Mouse (Mus musculus): ENCODE results near the gene Tgfbr2. TPM values are rescaled to one million over a fixed set of nuclear protein-coding genes. Genes with fewer than 3 reads are reported as not detected.
A peak's percentile ranks its signal among the peaks of the same experiment; 100 is the strongest.
"Not testable (repeated sequence)": the region's sequence is repeated elsewhere in the genome, so short reads cannot be mapped to it uniquely, and the experiment has no call there.

The Tgfbr2 gene
- polyA plus RNA-seq, 1 experiment: 8.1 TPM

DNA sequence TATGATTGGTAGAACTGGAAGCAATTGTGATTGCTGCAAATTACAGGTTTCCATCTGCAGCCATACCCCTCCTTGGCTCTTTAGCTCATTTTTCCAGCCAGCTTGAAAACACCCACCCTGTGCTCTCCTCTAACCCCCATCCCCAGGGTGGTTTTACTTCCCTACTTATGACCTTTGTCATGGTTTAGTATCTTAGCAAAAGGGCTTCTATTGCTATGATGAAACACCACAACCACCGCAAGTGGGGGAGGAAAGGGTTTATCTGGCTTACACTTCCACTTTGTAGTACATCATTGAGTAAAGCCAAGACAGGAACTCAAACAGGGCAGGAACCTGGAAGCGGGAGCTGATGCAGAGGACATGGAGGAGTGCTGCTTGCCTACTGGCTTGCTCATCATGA is 97.7 kb downstream of the Tgfbr2 start:
- TF ChIP-seq CTCF (IDR thresholded peaks at IDR 0.05; ENCODE audit: borderline replicate concordance, insufficient read depth, low read depth, low read length) (no peak), POLR2A (IDR thresholded peaks at IDR 0.05; ENCODE audit: borderline replicate concordance, insufficient read depth, low read length) (no peak)
- no peaks in the 10 kb centered on the region for H3K4me1 ChIP-seq (ENCODE audit: control insufficient read depth, insufficient read depth, low read length)
- DNase-seq: no peak
- no peak overlapping the region for H3K27ac ChIP-seq (ENCODE audit: insufficient read depth, low read length)
- 94% methylated on average over 2 of the region's 2 CpGs for WGBS
- no peaks in the 10 kb centered on the region for H3K27me3 ChIP-seq (ENCODE audit: control insufficient read depth, insufficient read depth, low read length)
- no peak overlapping the region for H3K4me3 ChIP-seq (replicated peaks; ENCODE audit: insufficient read depth, low read depth, low read length)

- H3K27ac ChIP-seq (ENCODE audit: insufficient read depth, low read length): no peak overlapping the region
- 66% methylated on average over 2 of the region's 2 CpGs for WGBS
- no peak overlapping the region for H3K4me3 ChIP-seq (replicated peaks; ENCODE audit: insufficient read depth, low read depth, low read length)
- H3K4me1 ChIP-seq (ENCODE audit: control insufficient read depth, insufficient read depth, low read length): no peaks in the 10 kb centered on the region
- no peaks in the 10 kb centered on the region for H3K27me3 ChIP-seq (ENCODE audit: control insufficient read depth, insufficient read depth, low read length)
- DNase-seq: no peak
- TF ChIP-seq POLR2A (IDR thresholded peaks at IDR 0.05; ENCODE audit: borderline replicate concordance, insufficient read depth, low read length) (no peak), CTCF (IDR thresholded peaks at IDR 0.05; ENCODE audit: borderline replicate concordance, insufficient read depth, low read depth, low read length) (no peak)
These were observed 98.2 kb downstream of the Tgfbr2 start for GRCm38 (mm10) chr9:116076946-116077345.

- Histone ChIP-seq H3K4me3 (replicated peaks; ENCODE audit: insufficient read depth, low read depth, low read length) (no peak overlapping the region), H3K27ac (ENCODE audit: insufficient read depth, low read length) (no peak overlapping the region), H3K4me1 (ENCODE audit: control insufficient read depth, insufficient read depth, low read length) (no peaks in the 10 kb centered on the region), H3K27me3 (ENCODE audit: control insufficient read depth, insufficient read depth, low read length) (no peaks in the 10 kb centered on the region)
- TF ChIP-seq CTCF (IDR thresholded peaks at IDR 0.05; ENCODE audit: borderline replicate concordance, insufficient read depth, low read depth, low read length) (no peak), POLR2A (IDR thresholded peaks at IDR 0.05; ENCODE audit: borderline replicate concordance, insufficient read depth, low read length) (no peak)
- no peak for DNase-seq
- WGBS: 90% methylated on average over 4 of the region's 4 CpGs
These were observed 99.0 kb downstream of the Tgfbr2 start for GRCm38 (mm10) chr9:116076163-116076562.

DNA sequence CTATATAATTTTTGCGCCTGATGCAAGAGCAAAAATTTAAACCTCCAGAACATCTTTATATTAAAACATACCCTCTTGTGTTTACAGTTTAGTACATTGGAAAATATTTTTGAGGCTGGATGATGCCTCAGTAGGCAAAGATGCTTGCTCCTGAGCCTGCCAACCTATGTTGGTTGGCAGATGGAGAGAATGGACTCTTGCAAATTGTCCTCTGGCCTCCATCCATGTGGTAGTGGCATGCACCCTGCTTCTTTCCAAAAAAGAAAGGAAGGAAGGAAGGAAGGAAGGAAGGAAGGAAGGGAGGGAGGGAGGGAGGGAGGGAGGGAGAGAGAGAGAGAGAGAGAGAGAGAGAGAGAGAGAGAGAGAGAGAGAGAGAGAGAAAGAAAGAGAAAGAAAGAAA is 103.6 kb downstream of the Tgfbr2 start:
- WGBS: 98% methylated on average over 1 of the region's 1 CpGs
- H3K4me1 ChIP-seq (ENCODE audit: control insufficient read depth, insufficient read depth, low read length); H3K27me3 ChIP-seq (ENCODE audit: control insufficient read depth, insufficient read depth, low read length); DNase-seq; H3K27ac ChIP-seq (ENCODE audit: insufficient read depth, low read length); H3K4me3 ChIP-seq (replicated peaks; ENCODE audit: insufficient read depth, low read depth, low read length): not testable (repeated sequence)

DNA sequence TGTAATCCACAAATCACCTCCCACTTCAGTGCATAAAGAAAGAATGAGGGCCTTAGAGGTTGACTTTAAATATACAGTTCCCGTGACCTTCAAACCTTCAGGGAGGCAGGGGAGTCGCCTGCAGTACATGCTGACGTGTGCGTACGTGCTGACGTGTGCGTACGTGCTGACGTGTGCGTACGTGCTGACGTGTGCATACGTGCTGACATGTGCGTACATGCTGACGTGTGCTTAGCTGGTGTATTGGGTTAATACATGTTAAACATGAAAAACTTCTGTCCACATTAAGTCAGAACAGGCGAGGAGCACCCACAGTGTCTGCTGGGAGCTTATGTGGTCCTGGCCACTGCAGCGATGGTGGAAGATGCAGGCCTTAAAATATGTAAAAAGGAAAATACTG is 110.4 kb downstream of the Tgfbr2 start:
- Histone ChIP-seq H3K27me3 (ENCODE audit: control insufficient read depth, insufficient read depth, low read length) (no peaks in the 10 kb centered on the region), H3K27ac (ENCODE audit: insufficient read depth, low read length) (no peak overlapping the region), H3K4me1 (ENCODE audit: control insufficient read depth, insufficient read depth, low read length) (no peaks in the 10 kb centered on the region), H3K4me3 (replicated peaks; ENCODE audit: insufficient read depth, low read depth, low read length) (no peak overlapping the region)
- TF ChIP-seq CTCF (IDR thresholded peaks at IDR 0.05; ENCODE audit: borderline replicate concordance, insufficient read depth, low read depth, low read length) (no peak), POLR2A (IDR thresholded peaks at IDR 0.05; ENCODE audit: borderline replicate concordance, insufficient read depth, low read length) (no peak)
- no peak for DNase-seq
- 94% methylated on average over 17 of the region's 17 CpGs for WGBS

DNA sequence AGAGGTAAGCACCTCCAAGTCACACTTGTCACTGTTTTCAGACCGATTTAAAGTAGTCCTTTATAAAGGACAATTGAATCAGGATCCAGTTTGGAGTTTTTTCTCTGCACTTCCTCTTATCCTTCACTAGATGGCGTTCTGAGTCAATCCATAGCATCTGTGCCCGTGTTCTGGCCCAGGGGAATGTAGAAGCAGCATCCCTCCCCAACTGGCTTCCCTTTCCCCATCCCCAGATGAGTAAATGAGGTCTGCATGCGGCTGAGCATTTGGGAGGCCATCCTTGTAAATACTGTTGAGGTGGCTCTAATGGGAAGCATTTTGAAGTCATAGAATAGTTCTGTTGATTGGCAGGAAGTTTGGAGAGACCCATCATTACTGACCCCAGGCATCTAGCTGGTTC is 114.5 kb downstream of the Tgfbr2 start:
- no peaks in the 10 kb centered on the region for H3K4me1 ChIP-seq (ENCODE audit: control insufficient read depth, insufficient read depth, low read length)
- no peaks in the 10 kb centered on the region for H3K27me3 ChIP-seq (ENCODE audit: control insufficient read depth, insufficient read depth, low read length)
- H3K4me3 ChIP-seq (replicated peaks; ENCODE audit: insufficient read depth, low read depth, low read length): no peak overlapping the region
- 12% methylated on average over 4 of the region's 4 CpGs for WGBS
- TF ChIP-seq CTCF (IDR thresholded peaks at IDR 0.05; ENCODE audit: borderline replicate concordance, insufficient read depth, low read depth, low read length) (peak; percentile 31; the same call in 1 of the 2 replicates), POLR2A (IDR thresholded peaks at IDR 0.05; ENCODE audit: borderline replicate concordance, insufficient read depth, low read length) (no peak)
- no peak for DNase-seq
- no peak overlapping the region for H3K27ac ChIP-seq (ENCODE audit: insufficient read depth, low read length)

- H3K4me1 ChIP-seq (ENCODE audit: control insufficient read depth, insufficient read depth, low read length): no peaks in the 10 kb centered on the region
- TF ChIP-seq CTCF (IDR thresholded peaks at IDR 0.05; ENCODE audit: borderline replicate concordance, insufficient read depth, low read depth, low read length): no peak
- TF ChIP-seq POLR2A (IDR thresholded peaks at IDR 0.05; ENCODE audit: borderline replicate concordance, insufficient read depth, low read length): no peak
- WGBS: 63% methylated on average over 4 of the region's 4 CpGs
- DNase-seq: no peak
- no peak overlapping the region for H3K27ac ChIP-seq (ENCODE audit: insufficient read depth, low read length)
- H3K27me3 ChIP-seq (ENCODE audit: control insufficient read depth, insufficient read depth, low read length): no peaks in the 10 kb centered on the region
- no peak overlapping the region for H3K4me3 ChIP-seq (replicated peaks; ENCODE audit: insufficient read depth, low read depth, low read length)
These were observed 116.0 kb downstream of the Tgfbr2 start for GRCm38 (mm10) chr9:116059156-116059555.

- H3K4me3 ChIP-seq (replicated peaks; ENCODE audit: insufficient read depth, low read depth, low read length): no peak overlapping the region
- WGBS: 99% methylated on average over 4 of the region's 4 CpGs
- H3K27me3 ChIP-seq (ENCODE audit: control insufficient read depth, insufficient read depth, low read length): no peaks in the 10 kb centered on the region
- no peaks in the 10 kb centered on the region for H3K4me1 ChIP-seq (ENCODE audit: control insufficient read depth, insufficient read depth, low read length)
- DNase-seq: no peak
- TF ChIP-seq CTCF (IDR thresholded peaks at IDR 0.05; ENCODE audit: borderline replicate concordance, insufficient read depth, low read depth, low read length): no peak
- H3K27ac ChIP-seq (ENCODE audit: insufficient read depth, low read length): no peak overlapping the region
These were observed 116.7 kb downstream of the Tgfbr2 start for GRCm38 (mm10) chr9:116058475-116058874.

- no peak for DNase-seq
- 62% methylated on average over 8 of the region's 8 CpGs for WGBS
These were observed 121.2 kb downstream of the Tgfbr2 start for GRCm38 (mm10) chr9:116053976-116054375.

More at GRCm38 (mm10) chr9:116053976-116054375, 121.2 kb downstream of the Tgfbr2 start:
- Histone ChIP-seq H3K4me1 (ENCODE audit: control insufficient read depth, insufficient read depth, low read length) (no peaks in the 10 kb centered on the region), H3K4me3 (replicated peaks; ENCODE audit: insufficient read depth, low read depth, low read length) (no peak overlapping the region), H3K27ac (ENCODE audit: insufficient read depth, low read length) (no peak overlapping the region), H3K27me3 (ENCODE audit: control insufficient read depth, insufficient read depth, low read length) (no peaks in the 10 kb centered on the region)
- TF ChIP-seq POLR2A (IDR thresholded peaks at IDR 0.05; ENCODE audit: borderline replicate concordance, insufficient read depth, low read length) (no peak), CTCF (IDR thresholded peaks at IDR 0.05; ENCODE audit: borderline replicate concordance, insufficient read depth, low read depth, low read length) (no peak)

Measured in cerebellum, adult 2 months (tissue).